10 mouse cellular contexts compared by ENCODE assay signal in the genomic region with DNA sequence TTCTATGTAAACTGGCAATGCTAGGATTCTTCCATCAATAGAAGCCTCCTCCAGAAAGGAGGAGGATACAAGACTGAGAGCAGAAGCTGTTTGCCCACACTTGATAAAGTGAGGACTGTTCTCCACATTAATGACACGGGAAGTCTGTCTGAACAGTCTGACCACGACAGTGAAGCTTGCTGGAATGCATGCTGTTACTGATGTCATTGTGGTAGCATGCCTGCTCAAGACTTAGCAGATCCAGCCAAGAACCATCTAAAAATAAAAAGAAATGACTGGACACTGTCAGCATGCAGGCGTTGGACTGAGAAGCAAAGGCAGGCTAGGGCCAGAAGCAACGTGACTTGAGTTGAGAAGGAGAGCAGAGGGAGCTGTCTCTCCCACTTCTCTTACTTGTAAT.
DNase-seq lines count a peak whose midpoint lies in the region; ATAC-seq lines count a peak whose summit lies in the region.
"Had no signal": no experiment of that assay in that cellular context is flagged by ENCODE, and none has a peak within 500 bp of the region (broad histone marks: within the 10 kb centered on the region; RNA-seq: fewer than 3 reads in every experiment).

No protein-coding gene starts in this region.

- intact Hi-C loops in left cerebral cortex, postnatal 36 days (cut with DNase I) = loop anchor here (10.0 kb wide), 1 partner anchor 89 kb away; no protein-coding TSS in a partner anchor

- DNase-seq in frontal cortex, postnatal 25 days (ENCODE audit: low spot score in 2 of 2) = no peak
- peak; percentile 23 to 43 for DNase-seq in right cerebral cortex, adult 2 months (ENCODE audit: low spot score in 2 of 2)
- DNase-seq in right cerebral cortex, postnatal 4 days = no peak
- peak; percentile 25 to 38 for DNase-seq in left cerebral cortex, postnatal 36 days (ENCODE audit: low spot score in 2 of 2)
- DNase-seq in spleen, postnatal 10 days (ENCODE audit: low spot score in 2 of 2) = no peak
- DNase-seq in embryo, embryonic 10 days (ENCODE audit: low spot score) = no peak
- no peak for DNase-seq in embryo, embryonic 11 days
- DNase-seq: adrenal gland, postnatal 10 days had no signal

- ATAC-seq in frontal cortex, adult (ENCODE audit: low TSS enrichment) = peak; percentile 91
- ATAC-seq: inflammation-experienced regulatory T-cells, adult 6 months had no signal

Comparison
In these comparisons a context has a peak if more than half of its experiments do, and no peak if none do; other contexts are left out.
1. DNase-seq: peak in right cerebral cortex, adult 2 months (2 of 2) and left cerebral cortex, postnatal 36 days (2 of 2); none in frontal cortex, postnatal 25 days (0 of 2), right cerebral cortex, postnatal 4 days (single experiment), spleen, postnatal 10 days (0 of 2), embryo, embryonic 10 days (single experiment) and embryo, embryonic 11 days (single experiment).